Mouse (Mus musculus) megakaryocyte progenitor cell, adult 5-6 weeks (primary cell): ENCODE results near the gene Entpd7. TPM values are rescaled to one million over a fixed set of nuclear protein-coding genes. Genes with fewer than 3 reads are reported as not detected.

Source experiments
- ATAC-seq: replicated peaks from 2 replicates; pipeline ENCODE4 v1.8.0; 2016; ENCODE audit warnings: mild to moderate bottlenecking, moderate TSS enrichment, inconsistent platforms; ENCODE audit not compliant: poor library complexity
- total RNA-seq, 2 experiments: library from RNA; stranded (forward) in 1 of 2; stranded (reverse) in 1 of 2; fragments of 157-497, 149-512 nt in 1 of 2; fragments of 200-1000 nt in 1 of 2; gene quantifications; 2 replicates each; pipeline versions ENCODE4 v1.2.3 to v1.2.4; 2015 to 2017

Entpd7 gene
- total RNA-seq, 2 experiments from 2014 or later: 5.3 to 21.7 TPM

DNA sequence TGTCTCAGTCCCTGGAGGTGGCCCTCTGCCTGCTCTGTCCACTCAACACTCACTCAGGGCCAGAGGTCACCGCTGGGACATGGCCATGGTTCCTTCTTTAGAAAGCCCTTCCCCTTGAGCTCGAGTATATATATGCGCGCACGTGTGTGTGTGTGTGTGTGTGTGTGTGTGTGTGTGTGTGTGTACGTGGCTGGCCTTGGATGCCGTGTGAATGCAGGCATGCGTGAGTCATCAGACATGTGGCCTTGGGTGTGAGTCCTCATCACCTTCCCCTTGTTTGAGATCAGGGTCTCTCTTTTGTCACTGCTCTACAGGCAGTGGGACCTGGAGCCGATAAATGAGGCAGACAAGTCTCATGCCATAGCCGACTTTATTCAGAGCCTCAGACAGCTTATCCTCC lies 34.0 kb downstream of the Entpd7 start:
- no peak for ATAC-seq

- ATAC-seq: no peak
These were observed 34.7 kb downstream of the Entpd7 start for GRCm38 (mm10) chr19:43724194-43724593.

DNA sequence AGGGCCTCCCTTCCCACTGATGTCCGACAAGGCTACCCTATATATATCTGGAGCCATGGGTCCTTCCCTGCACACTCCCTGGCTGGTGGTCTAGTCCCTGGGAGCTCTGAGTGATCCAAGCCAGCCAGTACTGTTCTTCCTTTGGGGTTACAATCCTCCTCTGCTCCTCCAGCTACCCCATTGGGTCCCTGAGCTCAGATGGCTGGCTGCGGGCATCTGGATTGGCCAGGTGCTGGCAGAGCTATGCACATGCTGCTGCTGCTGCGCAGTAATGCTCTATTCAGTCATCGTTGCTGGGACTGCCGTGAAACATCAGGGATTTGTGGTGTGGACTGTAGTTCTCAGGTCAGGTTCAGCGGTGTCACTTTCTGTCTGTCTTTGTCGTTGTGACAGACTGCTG lies 35.3 kb downstream of the Entpd7 start:
- no peak for ATAC-seq

GRCm38 (mm10) chr19:43726510-43727146 lies 37.2 kb downstream of the Entpd7 start:
- ATAC-seq: peak; percentile 91

GRCm38 (mm10) chr19:43729296-43730036 lies 40.0 kb downstream of the Entpd7 start:
- no peak for ATAC-seq

DNA sequence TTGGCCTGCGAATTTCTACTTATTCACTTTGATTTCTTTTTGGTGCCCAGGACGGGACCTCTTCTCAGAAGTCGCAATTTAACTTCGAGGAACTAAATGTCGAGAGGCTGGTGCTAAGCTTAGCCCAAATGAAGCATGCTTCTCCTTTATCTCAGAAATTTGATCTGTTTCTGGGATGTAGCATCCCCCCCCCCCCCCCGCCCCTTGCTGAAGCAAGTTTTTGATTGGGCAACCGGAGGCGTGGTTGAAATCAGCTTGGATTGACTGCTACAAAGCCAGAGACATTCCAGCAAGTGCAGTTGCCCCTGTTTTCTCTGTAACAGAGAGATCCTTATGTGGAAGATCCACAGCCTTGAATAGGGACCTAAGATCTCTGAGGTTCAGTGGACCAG lies 40.6 kb downstream of the Entpd7 start:
- no peak for ATAC-seq

GRCm38 (mm10) chr19:43731157-43731556 lies 41.7 kb downstream of the Entpd7 start:
- no peak for ATAC-seq

DNA sequence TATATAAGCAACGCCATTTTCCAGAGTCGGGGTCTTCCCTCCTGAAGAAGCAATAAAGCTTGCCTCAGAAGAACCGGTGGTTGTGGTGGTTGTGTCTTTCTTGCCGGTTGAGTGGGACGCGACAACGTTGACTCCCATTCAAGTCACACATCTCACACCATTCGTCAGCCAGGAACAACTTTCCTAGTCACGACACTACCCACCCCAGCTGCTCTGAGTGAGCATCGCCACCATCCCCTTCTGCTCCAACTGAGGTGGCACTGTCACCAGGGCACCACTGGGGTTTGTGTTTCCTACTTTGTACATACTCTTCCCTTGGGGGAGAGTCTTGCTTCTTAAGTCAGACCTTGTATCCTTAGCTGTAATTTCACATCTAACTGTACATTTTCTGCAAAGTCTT lies 48.9 kb downstream of the Entpd7 start:
- no peak for ATAC-seq

DNA sequence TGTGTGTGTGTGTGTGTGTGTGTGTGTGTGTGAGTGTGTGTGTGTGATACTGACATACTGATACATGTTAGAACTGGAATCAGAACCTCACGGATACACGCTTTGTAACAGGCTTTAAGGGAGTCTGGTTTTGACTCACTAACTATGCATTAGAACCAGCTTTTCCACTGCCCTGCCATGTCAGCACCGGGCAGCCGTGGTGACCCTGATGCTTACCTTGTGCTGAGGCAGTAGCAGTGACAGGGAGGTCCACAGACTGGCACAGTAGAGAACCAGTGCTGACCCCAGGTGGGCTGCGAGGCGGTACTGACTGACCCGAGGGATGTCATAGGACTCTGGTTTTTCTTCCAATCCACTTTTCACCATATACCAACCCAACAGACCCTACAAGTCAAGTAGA lies 53.9 kb downstream of the Entpd7 start:
- no peak for ATAC-seq

- no peak for ATAC-seq
These were observed 56.3 kb downstream of the Entpd7 start for GRCm38 (mm10) chr19:43745740-43746139.

DNA sequence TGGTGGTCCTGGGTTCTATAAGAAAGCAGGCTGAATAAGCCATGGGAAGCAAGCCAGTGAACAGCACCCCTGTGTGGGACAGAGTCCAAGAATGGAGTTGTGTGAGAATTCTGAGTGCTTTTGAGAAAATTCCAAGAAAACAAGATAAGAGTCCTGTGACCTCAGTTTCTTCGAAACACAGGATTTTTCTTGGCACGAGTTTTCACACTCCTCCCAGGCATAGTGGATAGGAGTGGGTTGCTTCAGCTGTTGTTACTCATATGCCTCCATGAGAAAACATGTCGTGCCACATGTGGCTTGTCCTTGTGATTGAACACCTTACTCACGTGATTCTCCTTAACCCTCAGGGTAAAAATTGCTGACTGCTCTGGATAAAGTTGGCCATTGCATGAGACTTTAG lies 58.4 kb downstream of the Entpd7 start:
- no peak for ATAC-seq

DNA sequence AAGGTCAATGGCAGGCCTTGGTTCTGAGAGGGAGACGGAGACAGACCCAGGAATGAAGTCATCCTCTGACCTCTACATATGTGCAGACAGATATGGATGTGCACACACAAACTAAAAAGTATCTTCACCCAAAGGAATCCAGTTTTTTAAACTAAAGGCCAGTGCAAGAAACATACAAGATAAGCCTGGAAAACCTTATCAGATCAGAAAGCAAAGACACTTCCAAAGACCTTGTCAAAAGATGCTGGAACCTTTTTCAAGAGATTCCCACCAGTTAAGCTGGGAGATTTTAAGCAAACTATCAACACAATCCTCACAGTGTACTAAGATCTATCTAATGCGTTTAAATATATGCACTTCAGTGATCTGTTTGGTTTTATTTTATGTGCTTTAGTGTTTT lies 60.5 kb downstream of the Entpd7 start:
- ATAC-seq: no peak

- ATAC-seq: peak; percentile 95
These were observed 63.2 kb downstream of the Entpd7 start, which contains the start of the genes Cutc and Cox15 for GRCm38 (mm10) chr19:43752489-43753225. TSS of gene Cutc (plus strand) at chr19:43752996. TSS of gene Cox15 (minus strand) at chr19:43753000.

DNA sequence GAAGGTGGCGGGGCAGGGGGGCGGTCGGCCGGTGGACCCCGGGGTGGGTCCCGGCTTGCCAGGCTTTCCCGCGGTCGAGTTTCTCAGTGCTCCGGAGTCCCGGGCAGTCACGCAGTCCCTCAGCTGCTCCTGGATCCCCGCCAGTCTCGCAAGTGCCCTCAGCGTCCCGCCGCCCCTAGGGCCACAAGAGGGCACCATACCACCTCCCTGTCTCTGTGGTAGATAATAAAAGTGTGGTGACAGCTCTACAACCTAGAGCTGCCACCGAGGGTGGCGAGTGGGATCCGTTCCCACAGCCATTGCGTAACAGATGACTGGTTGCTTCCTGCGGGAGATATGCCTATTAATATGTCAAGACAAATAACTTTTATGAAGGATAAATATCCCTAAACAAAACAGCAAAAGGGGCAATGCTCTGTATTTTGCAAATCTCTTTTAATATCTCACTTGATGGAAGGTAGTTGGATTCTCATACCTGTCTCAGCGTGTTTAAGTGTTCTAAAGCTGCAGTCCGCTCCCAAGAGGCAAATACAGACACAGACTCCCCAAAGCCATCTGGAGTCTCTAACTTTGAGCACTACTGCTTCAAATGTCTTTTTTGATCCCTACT lies 63.9 kb downstream of the Entpd7 start:
- peak; percentile 88 for ATAC-seq

DNA sequence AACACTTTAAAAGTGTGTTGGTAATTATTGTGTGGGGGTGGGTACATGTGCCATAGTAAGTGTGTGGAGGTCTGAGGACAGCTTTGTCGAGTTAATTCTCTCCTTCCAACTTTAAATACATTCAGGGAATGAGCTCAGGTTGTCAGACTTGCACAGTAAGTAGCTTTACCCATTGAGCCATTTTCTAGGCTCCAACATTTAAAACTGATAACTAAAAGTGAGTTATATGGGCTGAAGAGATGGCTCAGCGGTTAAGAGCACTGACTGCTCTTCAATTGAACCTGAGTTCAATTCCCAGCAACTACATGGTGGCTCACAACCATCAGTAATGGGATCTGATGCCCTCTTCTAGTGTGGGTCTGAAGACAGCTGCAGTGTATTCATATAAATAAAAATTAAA lies 64.8 kb downstream of the Entpd7 start:
- no peak for ATAC-seq

- ATAC-seq: no peak
These were observed 65.4 kb downstream of the Entpd7 start for GRCm38 (mm10) chr19:43754872-43755271.

DNA sequence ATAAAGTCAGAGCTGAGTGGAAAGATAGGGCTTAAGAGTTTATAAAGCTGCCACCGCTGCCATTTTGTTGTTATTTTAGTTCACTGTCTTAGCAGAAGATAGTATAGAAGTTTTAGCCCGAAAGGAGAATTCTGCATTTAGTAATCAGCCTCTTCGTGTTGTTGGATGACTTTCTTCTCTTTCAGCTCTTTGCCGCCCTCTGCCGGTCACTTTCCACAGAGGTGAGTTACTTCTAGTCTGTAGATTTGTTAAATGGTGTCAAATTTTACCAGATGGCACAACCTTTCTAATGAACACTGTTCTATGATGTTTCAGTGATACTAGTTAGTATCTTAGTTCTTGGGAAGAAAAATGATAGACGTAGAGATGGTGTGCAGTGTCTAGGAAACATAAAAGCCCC lies 71.0 kb downstream of the Entpd7 start:
- peak; percentile 78 for ATAC-seq

DNA sequence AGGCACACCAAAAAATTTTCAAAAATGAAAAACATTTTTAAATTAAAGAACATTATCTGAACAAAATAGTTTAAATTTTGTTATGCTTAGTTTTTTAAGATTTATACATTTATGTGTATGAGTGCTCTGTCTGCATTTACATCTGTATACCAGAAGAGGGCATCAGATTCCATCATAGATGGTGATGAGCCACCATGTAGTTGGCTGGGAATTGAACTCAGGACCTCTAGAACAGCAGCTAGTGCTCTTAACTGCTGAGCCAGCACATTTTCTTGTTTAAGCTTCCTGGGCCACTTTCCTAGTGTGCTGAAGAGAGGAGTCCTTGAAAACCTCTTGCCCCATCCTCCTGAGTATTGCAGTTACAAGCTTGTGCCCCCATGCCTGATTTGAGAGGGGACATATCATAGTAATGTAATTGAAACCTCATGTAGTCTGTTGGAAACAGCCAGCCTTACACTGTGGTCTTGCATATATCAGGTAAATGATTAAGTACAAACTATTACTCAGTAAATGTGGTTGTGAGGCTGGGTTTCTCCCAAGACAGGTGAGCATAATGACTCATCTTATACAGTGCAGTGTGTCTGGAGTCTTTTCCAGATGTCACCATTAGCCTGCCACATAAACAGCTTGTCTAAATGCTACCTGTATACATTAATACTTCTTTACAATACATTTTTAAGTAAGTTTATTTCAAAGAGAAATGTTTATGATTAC lies 72.2 kb downstream of the Entpd7 start:
- ATAC-seq: no peak

DNA sequence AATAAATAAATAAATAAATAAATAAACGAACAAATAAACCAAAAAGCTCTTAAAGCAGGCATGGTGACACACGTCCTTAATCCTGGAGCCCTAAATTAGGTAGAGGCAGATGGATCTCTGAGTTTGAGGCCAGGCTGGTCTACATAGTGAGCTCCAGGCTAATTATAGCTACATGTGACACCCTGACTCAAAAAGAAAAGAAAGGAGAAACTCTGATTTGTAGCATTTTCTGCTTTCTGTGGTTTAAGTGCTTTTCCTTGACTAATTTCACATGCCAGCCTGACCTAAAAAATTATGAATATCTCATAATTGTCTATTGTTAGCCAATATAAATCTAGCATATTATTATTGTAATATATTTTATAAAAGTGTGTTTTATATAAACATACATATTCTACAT lies 72.9 kb downstream of the Entpd7 start:
- ATAC-seq: no peak

DNA sequence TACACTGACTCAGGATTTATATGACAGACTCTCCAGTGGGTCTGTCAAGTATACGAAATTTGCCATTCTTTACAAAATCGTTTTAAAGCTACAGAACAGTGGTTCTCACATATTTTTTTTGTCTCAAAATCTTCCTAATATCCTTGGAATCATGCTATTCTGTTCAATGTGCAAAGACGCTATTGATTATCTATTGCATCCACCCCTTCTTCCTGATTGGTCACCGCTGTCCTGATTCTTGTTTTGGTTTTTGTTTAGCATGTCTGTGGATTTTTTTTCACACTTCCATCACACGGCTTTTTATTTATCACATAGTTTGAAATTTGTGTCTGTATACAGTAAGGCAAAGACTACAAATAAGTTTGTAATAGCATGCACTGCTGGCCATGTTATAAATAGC lies 77.0 kb downstream of the Entpd7 start:
- ATAC-seq: no peak
